Mouse (Mus musculus): ENCODE measurements at regions not wholly inside any gene's neighbourhood (a gene's known extent, or its start where the extent isn't known, plus 50 kb on each side); places are given as distances from the start of the nearest gene placed in this dataset.

DNA sequence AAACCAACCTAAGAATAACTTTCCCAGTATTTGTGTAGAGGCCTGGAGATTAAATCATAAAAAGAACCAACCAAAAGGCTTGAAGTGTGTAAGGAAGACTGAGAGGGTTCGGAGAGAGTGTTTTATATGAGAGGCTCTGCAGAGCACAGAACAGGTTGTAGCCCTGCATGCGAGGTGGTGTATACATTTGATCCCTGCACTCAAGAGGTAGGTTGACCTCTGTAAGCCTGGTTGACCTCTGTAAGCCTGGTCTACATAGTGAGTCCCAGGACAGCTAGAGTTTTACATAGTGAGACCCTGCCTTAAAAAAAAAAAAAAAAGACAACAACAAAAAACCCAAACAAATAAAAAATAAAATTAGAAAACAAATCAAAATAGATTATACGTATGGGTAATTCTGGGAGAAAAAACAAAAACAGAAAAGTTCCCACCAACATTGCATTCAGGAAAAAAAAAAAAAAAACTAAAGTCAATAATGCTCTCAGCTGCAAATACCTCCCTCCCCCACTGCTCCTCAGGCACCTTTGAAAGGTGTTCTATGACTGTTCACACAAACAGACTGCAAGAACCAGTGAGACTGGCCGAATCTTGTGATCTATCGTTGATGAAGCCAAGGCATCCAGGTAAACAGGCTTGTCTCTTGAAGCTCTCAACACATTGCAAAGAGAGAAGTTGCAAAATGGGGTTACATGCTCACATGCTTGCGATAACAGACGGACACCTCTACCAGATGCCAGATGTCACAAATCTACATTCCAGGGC lies 57.3 kb upstream of the Med4 start:
- TF ChIP-seq ZNF384 (IDR thresholded peaks at IDR 0.05; ENCODE audit: low read depth, low read length): no peak
- TF ChIP-seq HCFC1 (IDR thresholded peaks at IDR 0.05; ENCODE audit: borderline replicate concordance, insufficient read depth, low read length): no peak

All from ES-E14 (cell line).